Mouse (Mus musculus): Measurements from ENCODE around the gene Mknk2.

The Mknk2 gene

DNA sequence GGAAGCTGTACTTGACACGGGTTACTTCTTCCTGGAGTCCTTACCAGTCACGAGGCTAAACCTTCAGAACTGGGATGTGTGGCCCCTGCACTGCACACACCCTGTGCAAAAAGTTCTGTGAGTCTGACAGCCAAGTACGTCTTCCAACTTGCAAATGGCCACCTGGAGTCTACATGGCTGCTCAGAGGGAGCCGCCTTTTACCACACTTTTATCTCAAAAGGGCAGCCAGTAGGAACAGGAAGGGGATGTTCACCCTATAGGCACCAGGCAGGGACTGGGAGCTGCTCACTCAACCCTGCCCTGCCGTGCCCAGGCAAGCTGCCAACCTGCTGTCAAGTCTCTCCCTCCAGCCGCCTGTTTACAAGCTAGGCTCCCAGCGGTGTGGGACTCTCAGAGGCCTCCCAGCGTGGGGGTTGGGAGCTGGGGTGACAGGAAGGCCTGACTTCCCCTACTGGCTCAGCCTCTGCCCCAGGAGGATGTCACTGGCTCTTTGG is at the start of gene Mknk2:
Mknk2 (minus strand) TSS at position 171 of the 495 bp plus-strand sequence.
- peak; percentile 91 to 95 for DNase-seq

DNA sequence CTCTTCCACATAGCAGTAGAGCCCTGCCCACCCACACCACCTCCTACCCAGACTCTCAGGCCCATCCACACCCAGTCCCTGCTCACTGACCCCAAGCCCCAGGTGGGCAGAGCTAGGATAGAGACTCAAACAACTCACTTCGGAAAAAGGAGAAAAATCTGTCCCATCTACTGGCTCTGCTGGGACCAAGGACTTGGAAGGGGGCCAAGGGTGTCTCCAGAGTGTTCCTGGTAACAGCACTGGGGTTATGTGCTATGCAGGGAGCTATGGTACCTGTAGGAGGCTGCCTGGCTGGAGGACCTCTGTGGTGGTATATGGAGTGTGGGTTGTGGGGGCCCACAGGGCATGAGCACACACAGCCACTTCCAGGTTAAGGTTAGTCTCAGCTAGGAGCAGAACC is 39.4 kb upstream of the Mknk2 start:
- DNase-seq = no peak

DNA sequence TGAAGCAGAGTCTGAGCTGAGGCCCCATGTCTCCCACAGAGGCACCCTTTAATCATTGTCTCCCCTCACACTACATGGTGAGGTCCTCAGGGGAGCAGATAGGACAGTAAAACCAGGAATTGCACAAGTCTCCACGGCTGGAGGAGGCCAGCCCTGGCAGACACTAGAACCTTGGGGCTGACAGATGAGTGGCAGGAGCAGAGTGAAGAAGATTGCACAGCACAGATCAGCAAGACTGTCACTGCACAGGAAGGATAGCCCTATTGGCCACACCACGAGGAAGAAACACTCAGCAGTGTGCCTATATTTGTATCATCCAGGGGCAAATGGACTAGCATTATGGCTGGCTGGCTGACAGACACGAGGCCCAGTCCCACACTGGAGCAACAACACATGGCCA is 32.9 kb upstream of the Mknk2 start:
- DNase-seq = no peak

DNA sequence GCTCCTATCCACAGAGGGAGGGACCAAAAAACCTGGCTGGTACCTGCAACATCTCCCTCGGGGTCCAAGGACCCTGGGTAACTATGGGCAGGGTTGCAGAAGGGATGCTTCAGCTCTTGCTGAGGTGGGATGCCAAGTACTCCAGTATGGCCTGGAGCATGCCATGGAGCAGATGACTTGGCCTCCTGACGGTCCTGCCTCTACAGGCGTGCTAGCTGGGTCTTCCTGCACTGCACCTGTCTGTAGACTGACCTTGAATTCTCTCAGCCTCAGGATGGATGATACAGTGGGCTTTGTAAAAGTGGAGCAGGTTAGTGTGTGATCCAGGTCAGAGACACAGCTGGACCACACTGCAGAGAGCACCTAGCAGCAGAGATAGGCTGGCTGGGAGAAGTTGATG is 27.6 kb upstream of the Mknk2 start:
- no peak for DNase-seq

DNA sequence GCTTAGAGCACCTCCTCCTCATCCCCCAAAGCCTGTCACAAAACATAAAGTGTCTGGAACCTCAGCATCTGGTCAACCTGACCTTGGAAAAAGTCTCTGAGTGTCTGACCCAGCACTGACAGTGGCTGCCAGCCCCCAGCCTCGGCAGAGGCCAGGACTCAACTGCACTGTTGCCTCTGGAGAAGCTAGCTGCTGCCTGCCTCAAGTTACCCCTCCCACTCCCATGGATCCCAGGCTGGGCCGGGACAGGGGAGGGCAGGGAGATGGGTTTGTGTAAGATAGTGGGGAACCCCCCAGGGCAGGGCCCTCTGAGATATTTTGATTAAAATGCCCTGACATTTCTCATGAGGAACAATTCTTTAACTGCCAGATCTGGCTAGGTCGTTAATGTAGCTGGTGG is 27.1 kb upstream of the Mknk2 start:
- no peak for DNase-seq

DNA sequence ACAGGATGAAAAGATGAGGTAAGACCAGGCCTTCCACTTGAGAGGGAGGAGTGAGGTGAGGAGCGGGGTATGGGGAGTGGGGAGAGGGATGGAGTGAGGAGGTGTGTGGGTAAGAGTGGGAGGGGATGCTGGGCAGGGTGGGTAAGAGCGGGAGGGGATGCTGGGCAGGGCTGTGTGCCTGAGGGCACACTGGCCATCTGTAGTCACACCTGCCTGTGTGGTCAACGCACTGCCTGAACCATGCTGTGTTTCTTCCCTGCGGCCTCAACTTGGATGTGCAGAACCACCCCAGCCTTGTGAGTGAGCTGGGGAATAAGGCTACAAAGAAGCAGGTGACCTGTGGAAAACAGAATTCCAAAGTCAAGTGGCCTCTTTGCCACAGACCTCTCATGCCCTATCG is 26.5 kb upstream of the Mknk2 start:
- no peak for DNase-seq

DNA sequence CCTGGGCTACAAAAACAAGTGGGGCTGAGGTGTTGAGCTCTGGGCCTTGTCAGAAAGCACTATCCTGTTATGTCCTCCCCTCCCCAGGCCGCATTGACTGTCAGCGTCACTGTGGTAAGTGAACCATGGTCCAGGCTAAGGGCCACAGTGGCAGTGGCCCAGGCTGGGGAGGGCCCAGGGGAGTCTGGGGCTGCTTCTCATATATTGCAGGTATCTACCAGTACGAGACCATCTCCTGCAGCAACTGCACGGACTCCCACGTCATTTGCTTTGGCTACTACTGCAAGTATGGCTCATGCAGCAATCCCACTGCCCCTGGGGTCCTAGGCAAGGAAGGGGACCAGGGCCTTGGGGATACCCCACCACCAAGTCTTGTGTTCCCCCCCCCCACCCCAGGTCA is 25.7 kb upstream of the Mknk2 start:
- peak in 1 of 2 experiments; percentile 41 for DNase-seq

DNA sequence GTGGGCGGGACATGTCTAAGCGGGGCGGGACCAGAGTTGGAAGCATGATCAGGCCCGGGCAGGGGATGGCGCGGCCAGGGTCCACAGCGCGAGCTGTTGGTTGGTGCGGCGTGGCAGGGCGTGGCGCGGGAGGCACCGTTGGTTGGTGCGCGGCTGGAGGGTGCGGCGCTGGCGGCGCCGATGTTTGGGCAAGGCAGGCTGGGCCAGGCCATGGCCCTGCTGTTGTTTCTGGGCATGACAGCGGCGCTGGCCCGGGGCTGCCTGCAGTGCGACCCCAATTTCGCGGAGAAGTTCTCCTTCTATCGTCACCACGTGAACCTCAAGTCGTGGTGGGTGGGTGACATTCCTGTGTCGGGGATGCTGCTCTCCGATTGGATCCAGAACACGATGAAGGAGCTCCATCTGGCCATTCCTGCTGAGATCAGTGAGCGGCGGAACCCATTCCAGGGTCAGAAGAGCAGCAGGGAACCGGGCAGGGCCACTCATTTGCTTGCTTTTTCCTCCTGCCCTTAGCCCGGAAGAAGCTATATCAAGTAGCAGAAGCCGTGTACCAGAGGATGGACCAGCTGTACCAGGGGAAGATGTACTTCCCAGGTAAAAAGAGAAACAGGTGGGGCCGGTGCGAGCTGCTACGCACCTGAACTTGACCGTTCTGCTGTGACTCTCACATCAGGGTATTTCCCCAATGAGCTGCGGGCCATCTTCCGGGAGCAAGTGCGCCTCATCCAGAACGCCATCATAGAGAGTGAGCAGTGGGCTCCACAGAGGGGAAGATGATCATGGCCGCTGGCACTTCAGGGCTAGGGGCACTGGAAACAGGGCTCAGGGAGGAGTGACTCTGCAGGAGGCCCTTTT is 24.9 kb upstream of the Mknk2 start:
- peak; percentile 95 to 96 for DNase-seq

DNA sequence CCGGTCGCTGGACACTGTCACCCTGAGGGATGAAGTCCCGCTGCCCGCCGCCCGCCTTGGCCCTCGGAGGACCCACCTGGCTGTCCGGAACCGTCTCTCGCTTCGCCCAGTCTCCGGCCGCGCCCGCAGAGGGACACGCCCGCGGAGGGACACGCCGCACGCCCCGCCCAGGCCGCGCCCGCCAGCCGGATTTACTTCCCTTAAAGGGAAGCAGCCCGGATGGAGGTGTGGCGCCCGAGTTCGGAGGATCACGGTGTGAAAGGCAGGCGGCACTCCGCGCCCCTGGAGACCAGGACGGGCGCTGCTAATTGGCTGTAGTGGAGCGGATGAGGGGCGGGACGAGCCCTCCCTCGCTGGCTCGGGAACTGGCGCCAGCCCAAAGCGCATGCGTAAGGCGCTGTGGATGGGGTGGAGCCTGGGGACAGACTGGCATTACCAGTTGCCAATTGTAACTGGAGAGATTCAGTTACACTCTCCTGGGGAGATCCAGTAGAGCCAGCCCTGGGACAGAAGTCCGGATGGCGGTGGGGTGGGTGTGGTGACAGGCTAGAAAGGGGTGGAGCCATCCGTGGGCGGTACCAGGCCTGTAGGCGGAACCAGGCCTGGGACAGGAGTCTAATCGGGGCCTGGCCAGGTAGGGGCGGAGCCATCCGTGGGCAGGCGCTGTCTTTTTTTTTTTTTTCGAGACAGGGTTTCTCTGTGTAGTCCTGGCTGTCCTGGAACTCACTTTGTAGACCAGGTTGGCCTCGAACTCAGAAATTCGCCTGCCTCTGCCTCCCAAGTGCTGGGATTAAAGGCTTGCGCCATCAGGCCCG is 24.0 kb upstream of the Mknk2 start, which contains the start of the genes Mob3a and Izumo4:
Mob3a (minus strand) TSS at position 257 of the 815 bp plus-strand sequence.
Izumo4 (plus strand) TSS at position 464 of the 815 bp plus-strand sequence.
- peak; percentile 98 to 99 for DNase-seq

DNA sequence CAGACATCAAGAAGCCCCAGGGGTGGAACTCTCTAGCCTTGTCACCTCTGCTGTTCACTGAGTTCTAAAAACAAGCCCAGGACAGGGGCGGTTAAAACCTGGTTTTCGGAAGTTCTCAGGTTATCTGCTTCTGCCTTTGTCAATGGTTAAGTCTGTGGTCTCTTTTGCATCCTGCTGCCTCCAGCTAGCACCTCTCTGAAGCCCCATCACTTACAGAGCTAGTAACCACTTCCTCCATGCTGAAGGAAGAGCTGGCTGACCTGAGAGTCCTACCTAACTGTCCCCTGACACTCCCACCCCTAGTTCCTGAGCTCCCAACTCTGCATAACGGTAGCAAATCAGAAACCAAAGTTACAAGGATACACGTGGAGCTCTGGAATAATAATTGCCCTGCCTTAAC is 22.8 kb upstream of the Mknk2 start:
- DNase-seq = no peak

DNA sequence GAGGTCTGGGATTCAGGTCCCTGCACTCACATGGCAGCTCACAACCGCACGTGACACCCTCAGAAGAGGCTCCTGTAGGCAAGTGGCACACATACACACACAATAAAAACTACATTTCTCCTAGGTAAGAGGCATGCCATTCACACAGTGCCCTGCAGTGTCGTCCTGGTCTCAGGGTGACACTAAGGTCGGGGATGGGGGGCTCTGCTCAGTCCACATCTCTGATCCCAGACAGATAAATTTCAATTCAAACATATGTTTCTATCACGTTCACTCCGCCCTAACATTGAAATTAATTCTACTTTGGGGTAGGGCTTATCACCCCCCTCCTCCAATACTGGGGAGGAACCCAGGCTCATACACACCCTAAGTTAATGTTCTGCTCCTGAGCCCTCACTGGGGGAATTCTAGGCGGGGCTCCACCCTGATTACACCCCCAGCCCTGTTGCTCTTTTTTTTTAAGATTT is 22.2 kb upstream of the Mknk2 start:
- no peak for DNase-seq

DNA sequence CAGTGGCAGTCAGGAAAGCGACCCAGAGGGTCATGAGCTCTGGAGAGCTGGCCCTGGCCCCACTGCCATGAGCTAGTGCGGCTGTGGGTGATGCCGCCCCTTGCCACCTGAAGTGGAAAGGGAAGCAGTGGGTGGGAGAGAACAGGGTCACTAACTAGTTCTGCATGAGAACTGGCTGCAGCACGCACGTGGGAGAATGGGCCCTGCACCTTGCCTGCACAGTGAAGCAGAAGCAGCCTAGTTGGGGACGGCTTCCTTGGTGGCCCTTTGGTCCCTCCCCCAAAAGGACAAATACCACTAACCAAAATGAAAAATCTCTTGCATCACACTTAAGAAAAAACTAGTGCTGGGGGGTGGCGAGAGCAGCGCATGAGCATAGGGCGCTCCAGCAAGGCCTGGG is 20.7 kb upstream of the Mknk2 start:
- DNase-seq = no peak

DNA sequence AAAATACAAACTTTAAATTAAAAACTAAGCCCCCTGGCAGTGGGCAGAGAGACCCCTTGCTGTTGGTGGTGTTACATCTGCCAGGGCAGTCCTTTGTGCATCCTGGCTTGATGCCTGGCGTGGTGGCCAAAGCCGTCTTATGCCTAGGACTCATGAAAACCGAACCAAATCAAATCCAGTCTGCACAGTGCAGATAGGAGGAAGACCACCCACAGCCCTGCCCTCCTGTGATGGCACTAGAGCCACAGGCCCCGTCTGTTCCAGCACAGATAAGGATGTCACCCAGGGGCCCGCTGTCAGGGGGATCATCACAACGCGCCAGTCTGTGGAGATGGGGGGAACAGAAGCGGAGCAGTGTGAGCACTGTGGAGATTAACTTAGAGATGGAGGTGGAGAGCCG is 19.9 kb upstream of the Mknk2 start:
- peak in 1 of 2 experiments; percentile 58 for DNase-seq

DNA sequence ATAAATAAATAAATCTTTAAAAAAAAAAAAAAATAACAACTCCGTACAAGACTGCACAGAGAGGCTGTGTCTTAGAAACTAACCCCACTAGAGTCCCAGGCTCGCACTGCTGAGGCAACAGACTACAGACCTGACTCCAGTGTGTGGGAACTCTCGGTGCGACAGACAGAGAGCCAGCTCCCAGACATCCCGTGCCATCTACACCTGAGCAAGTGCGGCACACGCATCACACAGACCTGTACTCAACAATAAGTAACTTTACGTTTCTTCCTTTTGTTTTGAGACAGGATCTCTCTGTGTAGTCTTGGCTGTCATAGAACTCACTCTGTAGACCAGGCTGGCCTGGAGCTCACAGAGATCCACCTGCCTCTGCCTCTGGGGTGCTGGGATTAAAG is 19.5 kb upstream of the Mknk2 start:
- no peak for DNase-seq

DNA sequence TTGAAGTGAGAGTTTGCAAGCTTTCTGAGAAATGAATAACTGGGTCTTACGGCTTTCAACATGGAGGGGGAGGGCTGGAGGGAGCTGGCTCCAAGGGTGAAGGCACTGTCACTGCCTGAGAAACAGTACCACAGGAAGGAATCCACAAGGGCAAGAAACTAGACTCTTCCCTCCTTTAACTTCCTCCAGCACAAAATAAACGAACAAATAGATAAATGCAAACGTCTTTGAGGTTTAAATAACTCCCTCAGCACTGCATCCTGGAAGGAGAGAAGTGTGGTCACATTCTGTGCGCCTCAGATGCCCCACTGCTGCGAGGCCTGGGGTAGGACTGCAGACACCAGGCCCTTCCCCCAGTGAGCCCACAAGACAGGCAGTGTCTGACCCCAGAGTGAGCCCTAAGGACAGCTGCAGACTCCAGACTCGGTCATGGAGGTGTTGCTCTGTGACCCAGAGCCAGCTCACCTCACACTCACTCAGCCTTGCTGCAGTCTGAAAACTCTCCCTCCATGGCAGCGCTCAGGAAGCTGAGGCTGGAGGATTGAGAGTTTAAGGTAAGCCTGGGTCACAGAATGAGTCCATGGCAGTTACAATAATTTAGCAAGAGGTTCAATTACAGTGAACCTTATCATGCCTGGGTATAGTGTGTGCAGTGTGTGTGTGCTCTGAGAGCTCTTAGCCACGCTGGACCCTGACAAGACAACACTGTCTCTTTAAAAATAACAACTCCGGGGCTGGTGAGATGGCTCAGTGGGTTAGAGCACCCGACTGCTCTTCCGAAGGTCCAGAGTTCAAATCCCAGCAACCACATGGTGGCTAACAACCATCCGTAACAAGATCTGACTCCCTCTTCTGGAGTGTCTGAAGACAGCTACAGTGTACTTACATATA is 18.8 kb upstream of the Mknk2 start:
- no peak for DNase-seq

DNA sequence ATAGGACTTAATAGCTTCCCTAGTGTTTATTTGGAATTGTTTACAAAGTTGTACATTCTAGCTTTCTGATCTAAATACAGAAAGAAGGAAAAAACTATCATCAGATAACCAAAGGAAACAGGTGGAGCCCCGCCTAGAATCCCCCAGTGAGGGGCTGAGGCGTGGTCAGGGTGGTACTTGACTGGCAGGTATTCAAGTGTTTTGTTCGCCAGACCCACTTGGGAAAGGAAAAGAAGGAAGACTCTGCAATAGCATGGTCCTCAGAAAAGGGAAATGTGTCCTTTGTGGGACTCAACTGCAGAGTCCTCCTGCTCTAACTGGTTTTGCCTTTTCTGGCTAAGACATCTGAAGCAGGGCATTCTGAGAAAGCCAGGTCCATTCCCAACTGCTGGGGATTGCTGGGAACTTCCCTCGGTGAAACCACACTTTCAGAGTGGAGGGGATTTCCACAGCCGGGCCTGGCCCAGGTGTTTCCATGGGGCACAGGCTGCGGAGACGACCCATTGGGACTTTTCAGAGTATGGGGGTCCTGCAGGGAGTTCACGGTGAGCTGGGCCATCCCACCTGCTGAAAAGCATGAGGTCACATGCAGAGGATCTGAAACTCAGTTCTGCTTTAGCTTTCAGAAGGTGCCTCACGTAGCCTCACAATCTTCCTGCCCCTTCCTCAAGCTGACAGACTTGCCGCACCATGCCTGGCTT is 18.0 kb upstream of the Mknk2 start:
- DNase-seq = no peak

DNA sequence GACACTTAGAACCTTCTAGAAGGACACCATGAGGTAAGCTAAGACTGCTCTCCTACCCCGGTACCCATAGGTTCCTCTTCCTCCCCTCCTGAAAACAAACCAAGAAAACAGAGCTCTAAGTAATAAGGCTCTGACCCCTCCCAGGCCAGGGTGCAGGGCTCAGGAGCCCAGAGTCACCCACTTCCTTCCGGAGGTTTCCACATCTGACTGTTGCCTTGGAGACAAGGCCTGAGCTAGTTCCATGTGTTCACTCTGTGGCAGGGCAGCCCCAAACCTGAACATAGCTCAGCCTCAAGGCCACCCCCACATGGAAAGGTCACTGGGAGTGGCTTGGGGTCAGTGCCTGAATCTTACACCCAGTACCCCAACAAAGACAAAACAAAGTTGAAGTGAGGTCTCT is 17.3 kb upstream of the Mknk2 start:
- no peak for DNase-seq

DNA sequence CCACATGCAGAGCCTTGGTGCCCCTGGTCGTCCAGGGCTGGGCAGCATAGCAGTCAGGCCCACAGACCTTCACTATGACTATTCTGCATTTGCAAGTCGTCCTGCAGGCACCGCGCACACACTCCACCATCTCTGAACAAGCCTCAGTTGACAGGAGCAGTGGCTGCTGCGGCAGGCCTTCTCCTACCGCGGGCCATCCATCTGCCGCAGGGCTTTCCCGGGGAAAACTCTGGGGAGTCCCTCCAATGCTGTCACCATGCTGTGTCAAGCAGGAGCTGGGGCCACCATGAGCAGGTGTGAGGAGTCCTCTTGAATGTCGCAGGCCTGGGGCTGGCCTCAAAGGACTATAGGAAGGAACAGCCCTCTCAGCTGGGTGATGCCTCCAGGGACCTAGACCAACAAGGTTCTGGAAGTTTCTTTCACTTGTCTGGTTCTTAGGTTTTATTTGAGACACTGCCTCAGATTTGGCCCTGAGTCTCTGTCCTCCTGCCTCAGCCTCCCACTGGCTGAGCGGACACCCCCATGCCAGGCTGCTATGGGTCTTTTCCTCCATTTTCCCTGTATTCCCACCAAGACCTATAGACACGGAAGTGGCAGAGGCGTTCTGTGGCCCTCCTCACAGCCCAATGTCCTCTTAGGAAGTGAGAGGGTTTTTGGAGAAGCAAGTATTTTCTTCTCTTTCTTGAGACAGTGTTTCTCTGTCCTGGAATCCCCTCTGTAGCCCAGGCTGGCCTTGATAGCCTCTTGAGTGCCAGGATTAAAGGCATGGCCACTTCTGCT is 16.4 kb upstream of the Mknk2 start:
- no peak for DNase-seq

DNA sequence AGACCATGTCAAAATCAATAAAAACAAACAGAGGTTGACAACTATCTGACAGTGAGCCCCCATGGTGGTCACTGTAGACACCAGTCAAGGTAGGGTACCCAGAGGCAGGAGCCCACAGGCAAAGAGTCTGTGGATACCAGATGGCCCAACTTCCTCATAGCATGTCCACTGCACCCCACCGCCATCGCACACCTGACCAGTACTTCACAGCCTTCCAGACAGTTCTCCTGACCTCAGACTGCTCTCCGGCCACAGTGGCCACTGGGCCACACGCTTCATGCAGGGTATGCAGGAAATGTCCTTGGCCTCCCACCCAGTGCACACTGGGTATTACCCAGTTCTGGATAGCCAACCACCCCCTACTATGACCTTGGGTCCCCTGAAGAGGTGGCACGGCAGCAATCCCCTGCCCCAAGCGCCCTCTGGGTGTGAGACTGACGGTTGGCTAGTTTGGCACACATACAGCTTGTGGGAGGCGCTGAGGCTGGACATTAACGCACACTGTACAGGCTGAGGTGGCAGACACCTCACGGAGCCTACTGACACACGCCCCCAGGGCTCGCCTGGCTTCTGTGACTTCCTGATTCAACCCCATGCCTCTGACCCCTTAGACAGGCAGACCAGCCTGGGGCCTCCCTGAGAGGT is 15.6 kb upstream of the Mknk2 start:
- no peak for DNase-seq

All from cerebellum, postnatal 14 days (tissue).